Mouse (Mus musculus): Measurements from ENCODE around the gene Vti1a. TPM values are rescaled to one million over a fixed set of nuclear protein-coding genes. Genes with fewer than 3 reads are reported as not detected.

The Vti1a gene
- 19.6 TPM in 2 replicates for polyA plus RNA-seq (2016; fragmentation: Nextera tagmentation; extraction: Ambion mirVana)

GRCm38 (mm10) chr19:55316109-55316714 is at the start of gene Vti1a:
Vti1a (plus strand) TSS chr19:55316295.
- Histone ChIP-seq H3K4me2 (peak within 1 kb of the TSS; percentile 98), H3K9me3 (replicated peaks) (no peaks in the 10 kb centered on the region), H3K27ac (ENCODE audit: poor library complexity, severe bottlenecking) (peak within 1 kb of the TSS; percentile 72), H3K27me3 (replicated peaks) (no peaks in the 10 kb centered on the region), H3K36me3 (peaks cover 9% of the 10 kb centered on the region), H3K4me3 (peak within 1 kb of the TSS; percentile 92), H3K9ac (peak within 1 kb of the TSS; percentile 75), H3K4me1 (replicated peaks) (peaks cover 26% of the 10 kb centered on the region)
- peak; percentile 88 for ATAC-seq (ENCODE audit: insufficient number of reproducible peaks, low FRiP score)
- WGBS: under 1% methylated on average over 48 of the region's 48 CpGs

- Histone ChIP-seq H3K4me3 (no peak overlapping the region), H3K4me1 (replicated peaks) (peaks cover 11% of the 10 kb centered on the region; the same call in 1 of the 2 replicates), H3K9ac (no peak overlapping the region), H3K27me3 (replicated peaks) (no peaks in the 10 kb centered on the region), H3K27ac (ENCODE audit: poor library complexity, severe bottlenecking) (no peak overlapping the region), H3K9me3 (replicated peaks) (no peaks in the 10 kb centered on the region), H3K36me3 (0 out of 2 replicates have a peak, but pooled peaks cover 10% of the 10 kb centered on the region), H3K4me2 (no peak overlapping the region)
- WGBS: 76% methylated on average over 3 of the region's 3 CpGs
- no peak for ATAC-seq (ENCODE audit: insufficient number of reproducible peaks, low FRiP score)
Observed at GRCm38 (mm10) chr19:55266786-55267185, 49.3 kb upstream of the Vti1a start.

- Histone ChIP-seq H3K4me2 (no peak overlapping the region), H3K27ac (ENCODE audit: poor library complexity, severe bottlenecking) (no peak overlapping the region), H3K4me1 (replicated peaks) (peaks cover 11% of the 10 kb centered on the region; the same call in 1 of the 2 replicates), H3K4me3 (no peak overlapping the region), H3K27me3 (replicated peaks) (no peaks in the 10 kb centered on the region), H3K9ac (no peak overlapping the region), H3K9me3 (replicated peaks) (no peaks in the 10 kb centered on the region), H3K36me3 (peaks cover 15% of the 10 kb centered on the region)
- ATAC-seq (ENCODE audit: insufficient number of reproducible peaks, low FRiP score): no peak
- 69% methylated on average over 3 of the region's 3 CpGs for WGBS
Observed at GRCm38 (mm10) chr19:55268150-55268549, 47.9 kb upstream of the Vti1a start.

DNA sequence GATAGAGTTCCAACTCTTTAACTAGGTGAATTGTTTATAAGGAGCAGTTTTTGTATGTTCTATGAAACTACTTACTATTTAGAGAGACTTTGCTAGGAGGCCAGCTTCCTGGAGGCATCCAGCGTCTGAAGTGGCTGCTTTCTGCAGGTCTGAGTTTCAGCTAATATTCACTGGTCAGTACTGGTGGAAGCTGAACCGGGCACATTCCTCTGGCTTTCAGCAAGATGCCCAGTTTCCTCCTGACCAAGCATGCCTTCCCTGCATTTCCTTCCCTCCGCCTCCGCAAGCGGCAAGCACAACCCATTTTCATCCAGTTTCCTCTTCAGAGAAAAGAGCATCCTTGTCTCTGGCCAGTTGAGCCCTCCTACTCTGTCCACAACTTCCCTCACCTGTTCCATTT is 47.0 kb upstream of the Vti1a start:
- peaks cover 11% of the 10 kb centered on the region; the same call in 1 of the 2 replicates for H3K4me1 ChIP-seq (replicated peaks)
- H3K36me3 ChIP-seq: peaks cover 19% of the 10 kb centered on the region
- H3K9me3 ChIP-seq (replicated peaks): no peaks in the 10 kb centered on the region
- whole genome bisulfite sequencing: 70% methylated on average over 5 of the region's 5 CpGs
- H3K4me2 ChIP-seq: no peak overlapping the region
- no peak overlapping the region for H3K27ac ChIP-seq (ENCODE audit: poor library complexity, severe bottlenecking)
- no peak overlapping the region for H3K9ac ChIP-seq
- H3K27me3 ChIP-seq (replicated peaks): no peaks in the 10 kb centered on the region
- no peak for ATAC-seq (ENCODE audit: insufficient number of reproducible peaks, low FRiP score)
- H3K4me3 ChIP-seq: no peak overlapping the region

- no peak for ATAC-seq (ENCODE audit: insufficient number of reproducible peaks, low FRiP score)
- WGBS: 42% methylated on average over 3 of the region's 3 CpGs
- Histone ChIP-seq H3K4me2 (no peak overlapping the region), H3K4me1 (replicated peaks) (peaks cover 11% of the 10 kb centered on the region; the same call in 1 of the 2 replicates), H3K36me3 (peaks cover 19% of the 10 kb centered on the region), H3K27me3 (replicated peaks) (no peaks in the 10 kb centered on the region), H3K27ac (ENCODE audit: poor library complexity, severe bottlenecking) (no peak overlapping the region), H3K9ac (no peak overlapping the region), H3K4me3 (no peak overlapping the region), H3K9me3 (replicated peaks) (no peaks in the 10 kb centered on the region)
Observed at GRCm38 (mm10) chr19:55271448-55271847, 44.6 kb upstream of the Vti1a start.

DNA sequence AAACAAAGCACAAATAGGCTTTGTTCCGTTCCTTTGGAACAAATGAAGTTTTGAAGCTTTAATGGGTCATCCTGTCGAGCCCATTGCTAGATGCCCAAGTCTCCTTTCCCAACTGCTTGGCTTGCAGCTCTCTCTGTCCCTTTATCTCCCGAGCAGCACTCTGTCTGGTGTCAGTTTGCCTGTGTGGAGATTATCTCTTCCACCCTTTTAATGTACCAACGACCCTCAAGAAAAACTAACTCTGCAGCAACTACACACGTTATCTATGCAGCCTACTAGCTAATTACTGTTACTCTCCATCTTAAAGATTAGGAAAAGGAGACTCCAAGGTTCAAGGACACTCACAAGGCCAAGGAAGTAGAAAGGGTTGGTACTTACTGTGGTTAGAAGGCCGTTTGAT is 42.8 kb upstream of the Vti1a start:
- no peak overlapping the region for H3K27ac ChIP-seq (ENCODE audit: poor library complexity, severe bottlenecking)
- WGBS: 46% methylated on average over 6 of the region's 6 CpGs
- no peaks in the 10 kb centered on the region for H3K9me3 ChIP-seq (replicated peaks)
- peaks cover 26% of the 10 kb centered on the region for H3K36me3 ChIP-seq
- no peaks in the 10 kb centered on the region for H3K27me3 ChIP-seq (replicated peaks)
- peaks cover 7% of the 10 kb centered on the region; the same call in 1 of the 2 replicates for H3K4me1 ChIP-seq (replicated peaks)
- no peak overlapping the region for H3K4me3 ChIP-seq
- H3K9ac ChIP-seq: no peak overlapping the region
- H3K4me2 ChIP-seq: no peak overlapping the region
- no peak for ATAC-seq (ENCODE audit: insufficient number of reproducible peaks, low FRiP score)

- H3K27ac ChIP-seq (ENCODE audit: poor library complexity, severe bottlenecking): no peak overlapping the region
- WGBS: 69% methylated on average over 4 of the region's 4 CpGs
- H3K36me3 ChIP-seq: peaks cover 33% of the 10 kb centered on the region
- no peak overlapping the region for H3K9ac ChIP-seq
- no peaks in the 10 kb centered on the region for H3K9me3 ChIP-seq (replicated peaks)
- no peak overlapping the region for H3K4me2 ChIP-seq
- no peak overlapping the region for H3K4me3 ChIP-seq
- peaks cover 3% of the 10 kb centered on the region; the same call in 1 of the 2 replicates for H3K4me1 ChIP-seq (replicated peaks)
- H3K27me3 ChIP-seq (replicated peaks): no peaks in the 10 kb centered on the region
- ATAC-seq (ENCODE audit: insufficient number of reproducible peaks, low FRiP score): no peak
Observed at GRCm38 (mm10) chr19:55276100-55276499, 40.0 kb upstream of the Vti1a start.

DNA sequence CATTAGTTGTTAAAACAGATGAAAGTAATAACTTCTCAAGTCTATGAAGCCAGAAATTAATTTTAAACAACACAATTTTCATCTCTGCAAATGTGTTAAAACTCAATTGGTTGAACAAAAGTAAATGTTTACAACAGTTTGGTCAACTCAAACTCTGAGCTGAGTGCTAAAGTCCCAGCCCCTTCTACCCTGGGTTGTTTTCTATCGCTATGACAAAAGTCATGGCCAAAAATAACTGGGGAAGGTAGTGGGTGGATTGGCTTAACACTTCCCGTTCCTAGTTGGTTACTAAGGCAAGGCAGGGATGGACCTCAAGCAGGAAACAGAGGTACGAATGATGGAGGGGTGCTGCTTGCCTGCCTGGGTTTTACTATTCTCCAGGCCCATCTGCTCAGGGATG is 39.3 kb upstream of the Vti1a start:
- no peaks in the 10 kb centered on the region for H3K9me3 ChIP-seq (replicated peaks)
- H3K4me1 ChIP-seq (replicated peaks): no peaks in the 10 kb centered on the region
- H3K4me2 ChIP-seq: no peak overlapping the region
- H3K27me3 ChIP-seq (replicated peaks): no peaks in the 10 kb centered on the region
- H3K36me3 ChIP-seq: peaks cover 34% of the 10 kb centered on the region
- no peak overlapping the region for H3K9ac ChIP-seq
- no peak for ATAC-seq (ENCODE audit: insufficient number of reproducible peaks, low FRiP score)
- H3K4me3 ChIP-seq: no peak overlapping the region
- no peak overlapping the region for H3K27ac ChIP-seq (ENCODE audit: poor library complexity, severe bottlenecking)
- WGBS: 66% methylated on average over 3 of the region's 3 CpGs

- no peak overlapping the region for H3K4me3 ChIP-seq
- H3K4me2 ChIP-seq: no peak overlapping the region
- H3K27ac ChIP-seq (ENCODE audit: poor library complexity, severe bottlenecking): no peak overlapping the region
- WGBS: 64% methylated on average over 4 of the region's 4 CpGs
- no peaks in the 10 kb centered on the region for H3K27me3 ChIP-seq (replicated peaks)
- no peak overlapping the region for H3K9ac ChIP-seq
- peak; percentile 42; the same call in 1 of the 2 replicates for ATAC-seq (ENCODE audit: insufficient number of reproducible peaks, low FRiP score)
- peaks cover 70% of the 10 kb centered on the region for H3K36me3 ChIP-seq
- H3K4me1 ChIP-seq (replicated peaks): no peaks in the 10 kb centered on the region
- no peaks in the 10 kb centered on the region for H3K9me3 ChIP-seq (replicated peaks)
Observed at GRCm38 (mm10) chr19:55284093-55284492, 32.0 kb upstream of the Vti1a start.

DNA sequence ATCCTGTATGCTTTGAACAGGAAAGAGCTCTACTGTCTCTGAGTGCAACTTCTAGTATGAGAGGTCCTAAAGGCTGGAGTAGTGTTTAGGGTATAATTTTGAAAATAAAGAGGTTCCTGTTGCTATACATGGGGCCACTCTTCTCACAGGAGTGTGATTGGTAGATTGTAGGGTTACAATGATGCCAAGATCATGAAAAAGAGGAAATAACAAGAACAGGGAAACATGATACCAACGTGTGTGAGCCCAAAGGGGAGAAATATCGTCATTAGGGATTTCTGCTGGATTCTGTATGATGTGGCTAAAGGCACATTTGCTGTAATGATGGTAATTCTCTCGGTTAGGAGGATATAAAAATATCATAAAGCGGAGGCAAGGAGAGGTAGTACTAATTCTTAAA is 30.1 kb upstream of the Vti1a start:
- H3K36me3 ChIP-seq: peaks cover 76% of the 10 kb centered on the region
- no peak for ATAC-seq (ENCODE audit: insufficient number of reproducible peaks, low FRiP score)
- H3K9me3 ChIP-seq (replicated peaks): no peaks in the 10 kb centered on the region
- H3K4me3 ChIP-seq: no peak overlapping the region
- no peaks in the 10 kb centered on the region for H3K4me1 ChIP-seq (replicated peaks)
- 82% methylated on average over 4 of the region's 4 CpGs for WGBS
- H3K27ac ChIP-seq (ENCODE audit: poor library complexity, severe bottlenecking): no peak overlapping the region
- no peak overlapping the region for H3K4me2 ChIP-seq
- no peaks in the 10 kb centered on the region for H3K27me3 ChIP-seq (replicated peaks)
- no peak overlapping the region for H3K9ac ChIP-seq

DNA sequence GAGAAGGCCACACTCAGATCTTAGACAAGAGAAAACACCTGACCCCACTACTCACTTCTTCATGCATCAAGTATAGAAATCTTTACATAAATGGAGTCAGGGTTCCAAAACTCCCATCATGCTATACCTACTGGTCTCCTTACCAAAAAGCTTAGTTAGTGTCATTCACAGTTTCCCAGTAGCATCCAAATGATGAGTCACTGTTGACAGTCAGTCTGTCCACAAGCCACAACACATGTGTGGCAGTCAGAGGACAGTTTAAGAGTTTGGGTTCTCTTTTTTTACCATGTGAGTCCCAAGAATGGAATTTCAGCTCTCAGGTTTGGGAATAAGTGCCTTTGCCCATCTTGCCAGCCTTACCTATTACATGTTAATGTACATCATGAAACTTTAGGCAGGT is 27.1 kb upstream of the Vti1a start:
- H3K4me1 ChIP-seq (replicated peaks): no peaks in the 10 kb centered on the region
- no peak overlapping the region for H3K27ac ChIP-seq (ENCODE audit: poor library complexity, severe bottlenecking)
- peaks cover 65% of the 10 kb centered on the region for H3K36me3 ChIP-seq
- no peaks in the 10 kb centered on the region for H3K9me3 ChIP-seq (replicated peaks)
- ATAC-seq (ENCODE audit: insufficient number of reproducible peaks, low FRiP score): no peak
- no peaks in the 10 kb centered on the region for H3K27me3 ChIP-seq (replicated peaks)
- no peak overlapping the region for H3K4me3 ChIP-seq
- H3K4me2 ChIP-seq: no peak overlapping the region
- no peak overlapping the region for H3K9ac ChIP-seq
